Mouse (Mus musculus): ENCODE measurements around the gene Gm10300. TPM values are rescaled to one million over a fixed set of nuclear protein-coding genes. Genes with fewer than 3 reads are reported as not detected.

Gene Gm10300
- total and polyA plus RNA-seq, 3 experiments, result 0.08 TPM; not detected in 2

GRCm38 (mm10) chr4:132049549-132050200 lies 24.8 kb upstream of the Gm10300 start:
- H3K27ac ChIP-seq (ENCODE audit: insufficient read depth, low read depth), result no peak overlapping the region
- dilution Hi-C loops (cut with MboI; ENCODE audit: extremely low pct_ligation_motif_present, extremely low pct_unique_long_range_greater_than_20kb, low sequenced_read_pairs), result no loop called here
- in situ Hi-C loops (cut with MboI; ENCODE audit: low pct_ligation_motif_present, low pct_unique_long_range_greater_than_20kb, low sequenced_read_pairs), result no loop called here

GRCm38 (mm10) chr4:132051321-132052275 lies 22.9 kb upstream of the Gm10300 start:
- no peak for TF ChIP-seq CHD2 (IDR thresholded peaks at IDR 0.05; ENCODE audit: low read length)
- no peak for TF ChIP-seq ETS1 (conservative IDR thresholded peaks at IDR 0.05; ENCODE audit: low read depth, low read length)
- no peak for TF ChIP-seq MYC (IDR thresholded peaks at IDR 0.05; ENCODE audit: low read depth, low read length)
- no peak for TF ChIP-seq TBP (conservative IDR thresholded peaks at IDR 0.05; ENCODE audit: low read depth, low read length)
- no peak for TF ChIP-seq SMC3 (IDR thresholded peaks at IDR 0.05; ENCODE audit: low read depth, low read length)
- no peak for TF ChIP-seq MXI1 (IDR thresholded peaks at IDR 0.05; ENCODE audit: low read depth, low read length)
- no peak for TF ChIP-seq ZNF384 (IDR thresholded peaks at IDR 0.05; ENCODE audit: low read depth, low read length)
- no peak for TF ChIP-seq JUND (conservative IDR thresholded peaks at IDR 0.05; ENCODE audit: low read depth, low read length)
- Histone ChIP-seq H3K4me1 (ENCODE audit: control insufficient read depth in 1 of 2, insufficient read depth in 2 of 2) (peaks cover 0 to 11% of the 10 kb centered on the region in 2 experiments; a peak in 2 of 4 replicates), H3K36me3 (replicated peaks in 1 of 2; ENCODE audit: control insufficient read depth in 1 of 2, insufficient read depth in 1 of 2, low read length in 1 of 2) (no peaks in the 10 kb centered on the region), H3K9ac (ENCODE audit: insufficient read depth, low read depth) (no peak overlapping the region), H3K27ac (ENCODE audit: insufficient read depth, low read depth) (no peak overlapping the region), H3K9me3 (replicated peaks; ENCODE audit: low read length) (no peaks in the 10 kb centered on the region), H3K4me3 (replicated peaks in 1 of 3; ENCODE audit: low read depth in 2 of 3, low read length in 2 of 3, poor library complexity in 1 of 3) (no peak overlapping the region), H3K27me3 (replicated peaks) (peaks cover 9% of the 10 kb centered on the region), H3K4me2 (ENCODE audit: insufficient read depth, low read depth, poor library complexity, severe bottlenecking) (no peak overlapping the region), H3K79me2 (replicated peaks; ENCODE audit: control insufficient read depth, extremely low read depth, insufficient read depth, poor library complexity, severe bottlenecking) (no peaks in the 10 kb centered on the region; the same call in 1 of the 2 replicates)
- in situ Hi-C loops (cut with MboI; ENCODE audit: low pct_ligation_motif_present, low pct_unique_long_range_greater_than_20kb, low sequenced_read_pairs), result no loop called here
- dilution Hi-C loops (cut with MboI; ENCODE audit: extremely low pct_ligation_motif_present, extremely low pct_unique_long_range_greater_than_20kb, low sequenced_read_pairs), result no loop called here
- DNase-seq (ENCODE audit: extremely low read depth), result no peak

More at GRCm38 (mm10) chr4:132049549-132050200, 24.8 kb upstream of the Gm10300 start:
- Histone ChIP-seq H3K27me3 (replicated peaks) (peaks cover 9% of the 10 kb centered on the region), H3K4me2 (ENCODE audit: insufficient read depth, low read depth, poor library complexity, severe bottlenecking) (peak overlapping the region; percentile 89; the same call in 1 of the 2 replicates), H3K4me1 (ENCODE audit: control insufficient read depth in 1 of 2, insufficient read depth in 2 of 2) (peaks cover 0 to 11% of the 10 kb centered on the region in 2 experiments; a peak in 2 of 4 replicates), H3K79me2 (replicated peaks; ENCODE audit: control insufficient read depth, extremely low read depth, insufficient read depth, poor library complexity, severe bottlenecking) (no peaks in the 10 kb centered on the region), H3K4me3 (replicated peaks in 1 of 3; ENCODE audit: low read depth in 2 of 3, low read length in 2 of 3, poor library complexity in 1 of 3) (peak overlapping the region; percentile 27 to 63 (median 45)), H3K9me3 (replicated peaks; ENCODE audit: low read length) (no peaks in the 10 kb centered on the region), H3K9ac (ENCODE audit: insufficient read depth, low read depth) (peak overlapping the region; percentile 42; the same call in 1 of the 2 replicates), H3K36me3 (replicated peaks in 1 of 2; ENCODE audit: control insufficient read depth in 1 of 2, insufficient read depth in 1 of 2, low read length in 1 of 2) (no peaks in the 10 kb centered on the region)
- no peak for DNase-seq (ENCODE audit: extremely low read depth)
- TF ChIP-seq ZNF384 (IDR thresholded peaks at IDR 0.05; ENCODE audit: low read depth, low read length), result no peak
- TF ChIP-seq CHD1 (IDR thresholded peaks at IDR 0.05; ENCODE audit: low read depth, low read length), result no peak
- no peak for TF ChIP-seq GABPA (IDR thresholded peaks at IDR 0.05; ENCODE audit: insufficient replicate concordance, low read depth, low read length)
- no peak for TF ChIP-seq SIN3A (IDR thresholded peaks at IDR 0.05; ENCODE audit: low read length)
- no peak for TF ChIP-seq IRF4 (IDR thresholded peaks at IDR 0.05; ENCODE audit: low read depth, low read length)
- no peak for TF ChIP-seq MYC (IDR thresholded peaks at IDR 0.05; ENCODE audit: low read depth, low read length)
- TF ChIP-seq NELFE (IDR thresholded peaks at IDR 0.05; ENCODE audit: low read depth, low read length), result no peak
- TF ChIP-seq MAFK (IDR thresholded peaks at IDR 0.05; ENCODE audit: insufficient replicate concordance, low read length), result no peak
- no peak for TF ChIP-seq BHLHE40 (IDR thresholded peaks at IDR 0.05; ENCODE audit: low read depth, low read length)
- no peak for TF ChIP-seq CHD2 (IDR thresholded peaks at IDR 0.05; ENCODE audit: low read length)
- TF ChIP-seq ELF1 (IDR thresholded peaks at IDR 0.05; ENCODE audit: low read depth, low read length), result no peak
- no peak for TF ChIP-seq USF2 (conservative IDR thresholded peaks at IDR 0.05; ENCODE audit: low read depth, low read length)
- TF ChIP-seq ZC3H11A (IDR thresholded peaks at IDR 0.05; ENCODE audit: low read depth, low read length), result no peak
- no peak for TF ChIP-seq EP300 (IDR thresholded peaks at IDR 0.05; ENCODE audit: low read length)
- TF ChIP-seq ZMIZ1 (IDR thresholded peaks at IDR 0.05; ENCODE audit: low read depth, low read length), result no peak
- no peak for TF ChIP-seq POLR2AphosphoS2 (IDR thresholded peaks at IDR 0.05; ENCODE audit: low read depth, low read length)

Measured in CH12.LX (cell line).